Mouse (Mus musculus): ENCODE measurements at regions not wholly inside any gene's neighbourhood (a gene's known extent, or its start where the extent isn't known, plus 50 kb on each side); places are given as distances from the start of the nearest gene placed in this dataset.
A peak's percentile ranks its signal among the peaks of the same experiment; 100 is the strongest.

GRCm38 (mm10) chr16:77418486-77418885 is 183.4 kb downstream of the Gm11146 start:
- Histone ChIP-seq H3K4me3 (replicated peaks; ENCODE audit: low read length) (no peak overlapping the region), H3K4me1 (ENCODE audit: control insufficient read depth, insufficient read depth, low read length) (peaks cover 8% of the 10 kb centered on the region; the same call in 1 of the 2 replicates), H3K36me3 (ENCODE audit: control insufficient read depth, insufficient read depth, low read length) (no peaks in the 10 kb centered on the region), H3K27ac (ENCODE audit: low read length) (no peak overlapping the region), H3K27me3 (ENCODE audit: control insufficient read depth, insufficient read depth, low read length) (no peaks in the 10 kb centered on the region), H3K4me2 (ENCODE audit: low read depth, low read length) (no peak overlapping the region), H3K9me3 (replicated peaks; ENCODE audit: control insufficient read depth, low read length) (no peaks in the 10 kb centered on the region), H3K9ac (ENCODE audit: low read length) (no peak overlapping the region)
- 83% methylated on average over 1 of the region's 1 CpGs for WGBS
- no peak for ATAC-seq (ENCODE audit: insufficient read depth, low FRiP score)

- ATAC-seq (ENCODE audit: insufficient read depth, low FRiP score) = no peak
- Histone ChIP-seq H3K4me1 (ENCODE audit: control insufficient read depth, insufficient read depth, low read length) (peaks cover 5% of the 10 kb centered on the region; the same call in 1 of the 2 replicates), H3K36me3 (ENCODE audit: control insufficient read depth, insufficient read depth, low read length) (no peaks in the 10 kb centered on the region), H3K9me3 (replicated peaks; ENCODE audit: control insufficient read depth, low read length) (no peaks in the 10 kb centered on the region), H3K27ac (ENCODE audit: low read length) (no peak overlapping the region), H3K4me3 (replicated peaks; ENCODE audit: low read length) (no peak overlapping the region), H3K9ac (ENCODE audit: low read length) (no peak overlapping the region), H3K4me2 (ENCODE audit: low read depth, low read length) (peak overlapping the region; percentile 6; the same call in 1 of the 2 replicates), H3K27me3 (ENCODE audit: control insufficient read depth, insufficient read depth, low read length) (no peaks in the 10 kb centered on the region)
- 23% methylated on average over 3 of the region's 3 CpGs for WGBS
Observed at GRCm38 (mm10) chr16:77417791-77418190, 184.1 kb downstream of the Gm11146 start.

- no peak for ATAC-seq (ENCODE audit: insufficient read depth, low FRiP score)
- Histone ChIP-seq H3K4me2 (ENCODE audit: low read depth, low read length) (no peak overlapping the region), H3K9ac (ENCODE audit: low read length) (no peak overlapping the region), H3K27me3 (ENCODE audit: control insufficient read depth, insufficient read depth, low read length) (no peaks in the 10 kb centered on the region), H3K4me3 (replicated peaks; ENCODE audit: low read length) (no peak overlapping the region), H3K4me1 (ENCODE audit: control insufficient read depth, insufficient read depth, low read length) (no peaks in the 10 kb centered on the region), H3K36me3 (ENCODE audit: control insufficient read depth, insufficient read depth, low read length) (no peaks in the 10 kb centered on the region), H3K27ac (ENCODE audit: low read length) (no peak overlapping the region), H3K9me3 (replicated peaks; ENCODE audit: control insufficient read depth, low read length) (no peaks in the 10 kb centered on the region)
- WGBS = 36% methylated on average over 1 of the region's 1 CpGs
Observed at GRCm38 (mm10) chr16:77414562-77414961, 187.3 kb downstream of the Gm11146 start.

GRCm38 (mm10) chr16:77409168-77409567 is 192.7 kb downstream of the Gm11146 start:
- Histone ChIP-seq H3K4me2 (ENCODE audit: low read depth, low read length) (no peak overlapping the region), H3K4me1 (ENCODE audit: control insufficient read depth, insufficient read depth, low read length) (no peaks in the 10 kb centered on the region), H3K9me3 (replicated peaks; ENCODE audit: control insufficient read depth, low read length) (no peaks in the 10 kb centered on the region), H3K4me3 (replicated peaks; ENCODE audit: low read length) (no peak overlapping the region), H3K9ac (ENCODE audit: low read length) (no peak overlapping the region), H3K27ac (ENCODE audit: low read length) (no peak overlapping the region), H3K36me3 (ENCODE audit: control insufficient read depth, insufficient read depth, low read length) (no peaks in the 10 kb centered on the region), H3K27me3 (ENCODE audit: control insufficient read depth, insufficient read depth, low read length) (no peaks in the 10 kb centered on the region)
- WGBS = 85% methylated on average over 7 of the region's 7 CpGs
- ATAC-seq (ENCODE audit: insufficient read depth, low FRiP score) = no peak

- H3K27ac ChIP-seq (ENCODE audit: low read length) = no peak overlapping the region
- WGBS = 68% methylated on average over 5 of the region's 5 CpGs
- ATAC-seq (ENCODE audit: insufficient read depth, low FRiP score) = no peak
- no peaks in the 10 kb centered on the region for H3K9me3 ChIP-seq (replicated peaks; ENCODE audit: control insufficient read depth, low read length)
- H3K4me2 ChIP-seq (ENCODE audit: low read depth, low read length) = no peak overlapping the region
- H3K36me3 ChIP-seq (ENCODE audit: control insufficient read depth, insufficient read depth, low read length) = no peaks in the 10 kb centered on the region
- H3K9ac ChIP-seq (ENCODE audit: low read length) = no peak overlapping the region
- peaks cover 7% of the 10 kb centered on the region; the same call in 1 of the 2 replicates for H3K4me1 ChIP-seq (ENCODE audit: control insufficient read depth, insufficient read depth, low read length)
- no peak overlapping the region for H3K4me3 ChIP-seq (replicated peaks; ENCODE audit: low read length)
- no peaks in the 10 kb centered on the region for H3K27me3 ChIP-seq (ENCODE audit: control insufficient read depth, insufficient read depth, low read length)
Observed at GRCm38 (mm10) chr16:77406999-77407398, 194.9 kb downstream of the Gm11146 start.

- WGBS = 54% methylated on average over 6 of the region's 6 CpGs
- Histone ChIP-seq H3K27me3 (ENCODE audit: control insufficient read depth, insufficient read depth, low read length) (no peaks in the 10 kb centered on the region), H3K36me3 (ENCODE audit: control insufficient read depth, insufficient read depth, low read length) (no peaks in the 10 kb centered on the region), H3K9ac (ENCODE audit: low read length) (no peak overlapping the region), H3K4me2 (ENCODE audit: low read depth, low read length) (no peak overlapping the region), H3K4me1 (ENCODE audit: control insufficient read depth, insufficient read depth, low read length) (peaks cover 7% of the 10 kb centered on the region; the same call in 1 of the 2 replicates), H3K27ac (ENCODE audit: low read length) (no peak overlapping the region), H3K4me3 (replicated peaks; ENCODE audit: low read length) (no peak overlapping the region), H3K9me3 (replicated peaks; ENCODE audit: control insufficient read depth, low read length) (no peaks in the 10 kb centered on the region)
- ATAC-seq (ENCODE audit: insufficient read depth, low FRiP score) = no peak
Observed at GRCm38 (mm10) chr16:77405859-77406258, 196.0 kb downstream of the Gm11146 start.

GRCm38 (mm10) chr16:77405181-77405818 is 196.6 kb downstream of the Gm11146 start:
- H3K27me3 ChIP-seq (ENCODE audit: control insufficient read depth, insufficient read depth, low read length) = no peaks in the 10 kb centered on the region
- no peaks in the 10 kb centered on the region for H3K9me3 ChIP-seq (replicated peaks; ENCODE audit: control insufficient read depth, low read length)
- H3K4me3 ChIP-seq (replicated peaks; ENCODE audit: low read length) = no peak overlapping the region
- 41% methylated on average over 8 of the region's 8 CpGs for WGBS
- H3K4me2 ChIP-seq (ENCODE audit: low read depth, low read length) = no peak overlapping the region
- ATAC-seq (ENCODE audit: insufficient read depth, low FRiP score) = no peak
- H3K36me3 ChIP-seq (ENCODE audit: control insufficient read depth, insufficient read depth, low read length) = no peaks in the 10 kb centered on the region
- no peak overlapping the region for H3K27ac ChIP-seq (ENCODE audit: low read length)
- peaks cover 7% of the 10 kb centered on the region; the same call in 1 of the 2 replicates for H3K4me1 ChIP-seq (ENCODE audit: control insufficient read depth, insufficient read depth, low read length)
- H3K9ac ChIP-seq (ENCODE audit: low read length) = no peak overlapping the region

- Histone ChIP-seq H3K36me3 (ENCODE audit: control insufficient read depth, insufficient read depth, low read length) (no peaks in the 10 kb centered on the region), H3K9ac (ENCODE audit: low read length) (no peak overlapping the region), H3K4me2 (ENCODE audit: low read depth, low read length) (no peak overlapping the region), H3K4me1 (ENCODE audit: control insufficient read depth, insufficient read depth, low read length) (peaks cover 15% of the 10 kb centered on the region), H3K4me3 (replicated peaks; ENCODE audit: low read length) (no peak overlapping the region), H3K27ac (ENCODE audit: low read length) (no peak overlapping the region), H3K9me3 (replicated peaks; ENCODE audit: control insufficient read depth, low read length) (no peaks in the 10 kb centered on the region), H3K27me3 (ENCODE audit: control insufficient read depth, insufficient read depth, low read length) (no peaks in the 10 kb centered on the region)
- ATAC-seq (ENCODE audit: insufficient read depth, low FRiP score) = no peak
- 72% methylated on average over 7 of the region's 7 CpGs for WGBS
Observed at GRCm38 (mm10) chr16:77402711-77403280, 199.1 kb downstream of the Gm11146 start.

- Histone ChIP-seq H3K4me3 (replicated peaks; ENCODE audit: low read length) (no peak overlapping the region), H3K27ac (ENCODE audit: low read length) (no peak overlapping the region), H3K9ac (ENCODE audit: low read length) (0 out of 2 replicates have a peak overlapping the region, but pooled peaks have one; percentile 2), H3K9me3 (replicated peaks; ENCODE audit: control insufficient read depth, low read length) (no peaks in the 10 kb centered on the region), H3K4me2 (ENCODE audit: low read depth, low read length) (peak overlapping the region; percentile 49; the same call in 1 of the 2 replicates), H3K36me3 (ENCODE audit: control insufficient read depth, insufficient read depth, low read length) (no peaks in the 10 kb centered on the region), H3K4me1 (ENCODE audit: control insufficient read depth, insufficient read depth, low read length) (peaks cover 15% of the 10 kb centered on the region), H3K27me3 (ENCODE audit: control insufficient read depth, insufficient read depth, low read length) (no peaks in the 10 kb centered on the region)
- 59% methylated on average over 4 of the region's 4 CpGs for WGBS
- no peak for ATAC-seq (ENCODE audit: insufficient read depth, low FRiP score)
Observed at GRCm38 (mm10) chr16:77401185-77401943, 200.5 kb downstream of the Gm11146 start.

Measured in stomach, embryonic 16.5 days (tissue).